Mouse (Mus musculus) megakaryocyte progenitor cell, adult 5-6 weeks (primary cell): ENCODE measurements around the gene Bex6. TPM values are rescaled to one million over a fixed set of nuclear protein-coding genes. Genes with fewer than 3 reads are reported as not detected.

ENCODE experiments used
- ATAC-seq: replicated peaks from 2 replicates; pipeline ENCODE4 v1.8.0; 2016; ENCODE audit warnings: mild to moderate bottlenecking, moderate TSS enrichment, inconsistent platforms; ENCODE audit not compliant: poor library complexity
- total RNA-seq, 2 experiments: library from RNA; stranded (forward) in 1 of 2; stranded (reverse) in 1 of 2; fragments of 157-497, 149-512 nt in 1 of 2; fragments of 200-1000 nt in 1 of 2; gene quantifications; 2 replicates each; pipeline versions ENCODE4 v1.2.3 to v1.2.4; 2015 to 2017

Gene Bex6
- total RNA-seq (2015), result 103 and 110 TPM in 2 replicates
- 81.8 and 101 TPM in 2 replicates for total RNA-seq (2017)

GRCm38 (mm10) chr16:32179333-32179901, at the start of gene Bex6:
Bex6 (plus strand) TSS chr16:32179823.
- ATAC-seq, result peak; percentile 40

- ATAC-seq, result peak; percentile 96
Observed at GRCm38 (mm10) chr16:32130190-32130826, 49.3 kb upstream of the Bex6 start.

- no peak for ATAC-seq
Observed at GRCm38 (mm10) chr16:32133148-32133547, 46.5 kb upstream of the Bex6 start.

GRCm38 (mm10) chr16:32135842-32136357, 43.7 kb upstream of the Bex6 start:
- no peak for ATAC-seq

DNA sequence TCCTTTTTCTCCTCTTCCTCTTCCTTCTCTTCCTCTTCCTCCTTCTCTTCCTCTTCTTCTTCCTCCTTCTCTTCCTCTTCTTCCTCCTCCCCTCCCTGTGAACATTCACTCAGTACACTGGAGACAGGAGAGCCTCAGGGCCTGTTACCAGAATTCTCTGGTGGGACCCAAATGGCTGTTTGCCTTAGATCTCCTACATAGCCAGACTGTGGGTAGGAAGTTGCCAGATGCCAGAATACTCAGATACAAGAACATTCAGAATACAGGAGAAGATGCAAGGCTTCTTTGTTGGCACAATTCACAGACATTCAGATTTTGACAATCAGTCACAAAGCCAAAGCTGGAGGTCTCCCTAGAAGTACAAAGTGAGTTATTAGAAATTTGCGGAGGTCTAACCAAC, 40.7 kb upstream of the Bex6 start:
- ATAC-seq, result no peak

DNA sequence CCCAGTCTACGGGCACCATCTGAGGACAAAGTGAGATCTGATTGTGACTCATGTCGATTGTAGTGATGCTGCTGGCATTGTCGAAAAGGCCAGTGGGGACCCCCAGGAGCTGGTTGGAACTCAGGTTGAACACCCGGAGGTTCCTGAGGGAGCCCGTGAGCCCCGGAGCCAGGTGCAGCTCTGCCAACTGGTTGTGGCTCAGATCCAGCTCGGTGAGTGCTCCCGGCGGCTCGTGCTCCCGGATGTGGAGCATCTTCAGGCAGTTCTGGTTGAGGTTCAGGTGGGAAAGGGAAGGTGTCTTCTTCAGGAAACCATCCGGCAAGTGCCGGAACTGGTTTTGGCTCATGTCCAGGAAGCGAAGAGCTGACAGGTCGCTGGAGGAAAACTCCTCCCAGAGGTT, 35.9 kb upstream of the Bex6 start:
- no peak for ATAC-seq

GRCm38 (mm10) chr16:32144592-32144991, 35.0 kb upstream of the Bex6 start:
- no peak for ATAC-seq

DNA sequence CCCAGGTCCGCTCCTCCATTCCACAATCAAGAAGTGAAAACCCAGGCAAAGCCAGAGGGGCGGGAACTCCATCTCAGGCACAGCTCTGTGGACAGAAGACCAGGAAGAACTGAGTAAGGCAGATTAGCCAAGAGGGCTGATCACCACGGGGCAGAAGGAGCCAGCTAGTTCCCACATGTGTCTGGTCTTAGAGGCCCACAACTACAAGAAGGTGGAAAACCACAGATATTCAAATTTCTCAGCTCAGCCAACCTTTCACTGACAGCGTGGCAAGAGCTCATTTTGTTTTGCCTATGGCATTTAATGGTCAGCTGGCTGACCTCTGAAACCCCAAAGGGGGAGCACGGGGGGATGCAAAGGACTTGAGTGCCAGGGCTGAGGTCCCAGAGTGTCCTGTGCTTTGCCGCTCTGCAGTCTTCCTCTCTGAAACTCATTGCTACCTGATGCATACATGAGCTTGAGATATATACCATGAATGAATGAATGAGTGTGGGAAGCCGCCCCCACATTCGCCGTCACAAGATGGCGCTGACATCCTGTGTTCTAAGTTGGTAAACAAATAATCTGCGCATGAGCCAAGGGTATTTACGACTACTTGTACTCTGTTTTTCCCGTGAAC, 31.9 kb upstream of the Bex6 start:
- 0 out of 2 replicates have a peak, but pooled peaks have one; percentile 20 for ATAC-seq

GRCm38 (mm10) chr16:32153976-32154375, 25.6 kb upstream of the Bex6 start:
- no peak for ATAC-seq

- no peak for ATAC-seq
Observed at GRCm38 (mm10) chr16:32154437-32154836, 25.2 kb upstream of the Bex6 start.

DNA sequence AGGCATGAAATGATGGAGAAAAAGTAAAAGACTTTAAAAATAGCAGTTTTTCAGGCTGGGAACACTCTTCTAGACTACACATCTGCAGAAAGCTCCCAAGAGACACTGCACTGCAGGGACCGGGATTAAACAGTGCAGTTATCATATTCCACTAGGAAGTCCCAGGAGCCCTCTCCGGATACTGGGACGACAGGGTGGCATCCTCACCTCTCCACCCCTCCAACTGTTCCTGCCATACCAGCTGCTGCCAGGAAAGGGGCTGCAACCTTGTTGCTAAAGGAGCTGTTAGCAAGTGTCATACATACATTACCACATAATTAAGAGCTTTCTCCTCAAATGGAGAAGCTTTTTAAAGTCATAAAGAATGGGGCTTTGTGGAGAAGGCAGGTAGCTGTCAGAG, 22.9 kb upstream of the Bex6 start:
- no peak for ATAC-seq

DNA sequence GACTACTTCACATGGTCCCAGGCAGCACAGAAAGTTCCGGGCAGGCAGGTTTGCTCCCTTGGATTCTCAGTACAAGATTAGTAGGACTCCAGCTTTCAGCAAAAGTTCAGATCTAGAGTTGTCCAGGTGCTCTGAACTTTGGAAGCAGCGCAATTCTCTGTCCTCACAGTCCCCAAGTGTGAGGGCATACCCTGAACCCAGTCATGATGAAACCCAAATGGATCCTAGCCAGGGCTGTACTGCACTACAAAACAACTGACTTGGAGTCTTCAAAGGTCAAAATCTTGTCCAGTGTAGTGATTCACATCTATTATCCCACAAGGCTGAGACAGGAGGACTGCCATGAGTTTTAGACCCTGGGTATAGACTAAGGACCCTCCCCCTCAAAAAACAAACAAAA, 22.3 kb upstream of the Bex6 start:
- no peak for ATAC-seq

GRCm38 (mm10) chr16:32158966-32159365, 20.7 kb upstream of the Bex6 start:
- 0 out of 2 replicates have a peak, but pooled peaks have one; percentile 27 for ATAC-seq

DNA sequence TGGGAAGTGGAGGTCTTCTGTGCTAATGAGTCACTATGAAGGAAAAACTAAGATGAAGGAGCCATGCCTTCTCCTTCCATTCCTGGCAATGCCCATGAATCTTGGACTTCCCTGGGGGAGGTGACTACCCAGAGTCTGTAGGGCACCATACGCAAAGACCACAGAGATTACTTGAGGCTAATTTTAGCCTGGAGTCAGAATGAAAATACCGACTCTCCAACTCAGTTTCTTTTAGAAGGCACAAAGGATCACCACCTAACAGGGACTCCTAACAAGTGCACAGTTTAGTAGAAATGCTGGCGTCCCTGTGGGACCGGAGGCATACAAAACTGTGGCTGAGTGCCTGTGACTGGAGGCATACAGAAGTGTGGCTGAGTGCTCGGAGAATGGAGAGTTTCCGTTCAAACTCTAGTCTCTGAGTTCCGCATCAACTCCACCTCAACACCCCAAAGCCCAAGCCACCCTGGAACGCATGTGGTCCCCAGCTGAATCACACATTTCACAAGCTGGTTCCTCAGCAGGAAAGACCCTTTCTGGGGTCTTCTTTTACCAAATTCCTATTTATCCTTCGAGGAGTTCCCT, 18.8 kb upstream of the Bex6 start:
- ATAC-seq, result no peak

GRCm38 (mm10) chr16:32163392-32163791, 16.2 kb upstream of the Bex6 start:
- ATAC-seq, result peak; percentile 23

DNA sequence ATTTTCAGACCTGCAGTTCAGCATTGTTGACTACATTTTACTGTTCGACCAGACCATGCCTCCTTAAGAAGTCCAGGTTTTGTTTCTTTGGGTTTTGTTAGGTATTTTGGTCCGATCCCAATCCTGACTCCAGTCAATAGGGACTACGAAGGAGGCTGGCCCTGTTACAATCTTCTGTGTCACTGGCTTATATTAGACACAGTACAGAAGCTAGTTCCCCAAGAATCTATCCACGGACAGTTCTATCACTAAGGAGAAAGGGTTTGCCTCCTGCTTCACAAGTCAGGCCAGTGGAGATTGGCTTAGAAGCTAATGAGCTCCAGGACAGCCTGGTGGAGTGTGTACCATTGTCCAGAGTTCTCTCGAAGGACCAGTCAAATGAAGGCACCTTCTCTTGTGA, 15.7 kb upstream of the Bex6 start:
- ATAC-seq, result no peak

DNA sequence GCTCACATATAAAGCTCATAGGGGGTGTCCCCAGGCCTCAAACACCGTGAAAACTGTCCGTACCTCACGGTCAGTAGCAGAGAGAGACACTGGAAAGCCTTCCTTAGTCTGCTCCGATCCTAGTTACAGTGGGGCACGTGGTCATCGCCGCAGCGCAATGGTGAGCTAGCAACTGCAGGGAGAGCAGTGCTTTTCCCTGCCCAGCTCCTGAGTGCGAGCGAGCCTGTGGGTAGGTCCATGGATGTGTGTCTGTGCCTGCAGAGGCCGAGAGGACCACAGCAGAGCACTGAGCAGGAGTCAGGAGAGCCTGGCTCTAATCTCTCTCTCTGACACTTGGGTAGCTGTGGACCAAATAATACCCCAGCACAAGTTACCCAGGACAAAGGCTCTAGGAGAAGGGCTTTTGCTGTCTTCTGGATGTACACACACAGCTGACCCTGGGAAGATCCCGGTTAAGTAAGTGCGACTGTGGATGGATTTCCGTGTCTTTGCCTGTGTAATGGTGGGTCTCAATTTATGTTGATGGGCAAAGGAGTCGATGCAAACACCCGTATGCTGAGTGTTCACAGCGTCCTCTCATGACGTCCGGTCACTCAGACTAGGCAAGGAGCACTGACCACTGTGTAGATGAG, 15.1 kb upstream of the Bex6 start:
- peak; percentile 11 for ATAC-seq

GRCm38 (mm10) chr16:32165281-32165821, 14.3 kb upstream of the Bex6 start, which contains the start of gene Nrros:
Nrros (minus strand) TSS chr16:32165594.
- ATAC-seq, result peak; percentile 81

GRCm38 (mm10) chr16:32167819-32168545, 11.6 kb upstream of the Bex6 start:
- no peak for ATAC-seq

DNA sequence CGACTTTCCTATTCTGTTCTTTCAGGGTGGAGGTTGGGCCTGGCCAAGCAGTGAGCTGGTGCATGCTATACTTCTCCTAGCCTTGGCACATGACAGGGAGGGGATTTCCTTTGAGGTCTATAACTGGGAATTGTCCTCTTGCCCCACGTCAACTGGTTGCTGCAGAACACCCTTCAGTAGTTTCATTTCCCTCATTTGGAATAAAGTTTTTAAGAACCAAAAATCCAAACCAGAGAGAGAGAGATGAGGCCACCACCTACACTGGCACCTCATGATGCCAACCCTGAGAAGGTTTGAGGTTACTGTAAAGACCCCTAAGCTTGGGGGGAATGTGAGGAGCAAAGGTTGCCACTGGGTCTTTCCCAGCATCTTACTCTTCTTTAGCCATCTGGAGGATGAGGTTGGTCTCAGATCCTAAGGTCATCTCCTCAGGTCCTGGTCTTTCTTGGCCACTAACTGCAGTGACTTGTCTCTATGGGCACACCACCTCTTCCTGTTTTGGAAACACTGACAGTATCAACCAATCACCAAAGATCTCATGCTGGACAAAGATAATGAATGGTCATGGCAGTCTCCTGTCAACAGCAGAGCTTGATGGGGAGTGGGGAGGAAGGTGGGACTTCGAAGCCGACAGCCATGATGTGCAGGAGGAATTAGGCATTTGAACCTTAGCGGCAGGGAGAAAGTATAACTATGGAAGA, 8.4 kb upstream of the Bex6 start:
- peak; percentile 80 for ATAC-seq
